Mouse (Mus musculus): ENCODE data around the gene Gstp1. TPM values are rescaled to one million over a fixed set of nuclear protein-coding genes. Genes with fewer than 3 reads are reported as not detected.
"Not testable (repeated sequence)": the region's sequence is repeated elsewhere in the genome, so short reads cannot be mapped to it uniquely, and the experiment has no call there.

The Gstp1 gene
- total and polyA plus RNA-seq, 3 experiments: 46.2 to 86.5 (median 64.2) TPM

DNA sequence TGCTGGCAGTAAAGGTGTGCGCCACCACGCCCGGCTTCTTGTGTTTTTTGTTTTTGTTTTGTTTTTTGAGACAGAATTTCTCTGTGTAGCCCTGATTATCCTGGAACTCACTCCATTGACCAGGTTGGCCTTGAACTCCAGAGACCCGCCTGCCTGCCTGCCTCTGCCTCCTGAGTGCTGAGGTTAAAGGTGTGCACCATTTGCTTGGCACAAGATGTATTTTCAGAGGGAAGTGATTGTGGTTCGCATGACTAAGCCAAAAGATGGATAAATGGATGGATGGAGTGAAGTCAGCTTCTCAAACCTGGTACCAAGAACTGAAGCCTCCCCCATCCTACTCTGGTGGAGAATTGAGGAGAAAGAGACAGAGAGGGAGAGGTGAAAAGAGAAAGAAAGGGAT is 16.8 kb upstream of the Gstp1 start:
- TF ChIP-seq CTCF (IDR thresholded peaks at IDR 0.05; ENCODE audit: low read depth, low read length) (no peak), GATA2 (IDR thresholded peaks at IDR 0.05; ENCODE audit: borderline replicate concordance, low read depth, low read length) (no peak), GATA1 (IDR thresholded peaks at IDR 0.05; ENCODE audit: borderline replicate concordance, low read length) (no peak), TAL1 (conservative IDR thresholded peaks at IDR 0.05; ENCODE audit: low read depth, low read length) (no peak), POLR2AphosphoS5 (IDR thresholded peaks at IDR 0.05; ENCODE audit: insufficient replicate concordance, low read depth, low read length) (no peak)
- no peak for ATAC-seq (ENCODE audit: extremely low read depth, insufficient number of reproducible peaks, low FRiP score, poor library complexity, severe bottlenecking)
- DNase-seq (ENCODE audit: low spot score): no peak
- no peak overlapping the region for H3K4me3 ChIP-seq (ENCODE audit: low read depth, low read length)
- H3K4me1 ChIP-seq (ENCODE audit: insufficient read depth, low read depth, low read length): peaks cover 24% of the 10 kb centered on the region
- peaks cover 6% of the 10 kb centered on the region for H3K27me3 ChIP-seq (ENCODE audit: insufficient read depth, low read length)
- H3K36me3 ChIP-seq (replicated peaks): peaks cover 12% of the 10 kb centered on the region
- peaks cover 5% of the 10 kb centered on the region for H3K9me3 ChIP-seq (replicated peaks)

DNA sequence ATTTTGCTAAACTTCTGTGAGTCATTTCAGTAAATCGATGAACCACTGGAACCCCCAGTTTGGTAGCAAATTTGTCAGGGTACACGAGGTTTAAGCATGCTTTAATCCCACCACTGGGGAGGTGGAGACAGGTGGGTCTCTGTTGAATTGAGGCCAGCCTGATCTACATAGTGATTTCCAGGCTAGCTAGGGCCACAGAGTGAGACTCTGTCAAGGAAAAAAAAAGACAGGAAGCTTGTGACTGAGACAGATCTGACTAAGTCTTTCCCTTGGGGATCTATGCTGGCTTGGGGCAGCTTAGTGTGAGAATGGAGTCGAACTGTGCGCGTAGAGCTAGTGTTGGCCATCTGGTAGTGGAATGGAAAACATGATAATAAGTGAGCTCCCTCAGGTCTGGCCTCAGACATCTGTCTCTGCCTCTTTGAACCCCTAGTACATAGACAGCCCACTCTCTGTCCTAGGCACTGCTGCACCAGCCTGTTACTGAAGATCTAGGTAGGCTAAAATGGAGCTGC is 14.8 kb upstream of the Gstp1 start:
- TF ChIP-seq GATA2 (IDR thresholded peaks at IDR 0.05; ENCODE audit: borderline replicate concordance, low read depth, low read length): no peak
- no peak for TF ChIP-seq POLR2AphosphoS5 (IDR thresholded peaks at IDR 0.05; ENCODE audit: insufficient replicate concordance, low read depth, low read length)
- no peak for TF ChIP-seq CTCF (IDR thresholded peaks at IDR 0.05; ENCODE audit: low read depth, low read length)
- TF ChIP-seq GATA1 (IDR thresholded peaks at IDR 0.05; ENCODE audit: borderline replicate concordance, low read length): no peak
- no peak for TF ChIP-seq TAL1 (conservative IDR thresholded peaks at IDR 0.05; ENCODE audit: low read depth, low read length)
- H3K9me3 ChIP-seq (replicated peaks): peaks cover 5% of the 10 kb centered on the region
- H3K4me1 ChIP-seq (ENCODE audit: insufficient read depth, low read depth, low read length): peaks cover 4% of the 10 kb centered on the region; the same call in 1 of the 2 replicates
- H3K27me3 ChIP-seq (ENCODE audit: insufficient read depth, low read length): peaks cover 7% of the 10 kb centered on the region
- ATAC-seq (ENCODE audit: extremely low read depth, insufficient number of reproducible peaks, low FRiP score, poor library complexity, severe bottlenecking) (no peak), DNase-seq (ENCODE audit: low spot score) (no peak)
- peaks cover 8% of the 10 kb centered on the region for H3K36me3 ChIP-seq (replicated peaks)
- no peak overlapping the region for H3K4me3 ChIP-seq (ENCODE audit: low read depth, low read length)

DNA sequence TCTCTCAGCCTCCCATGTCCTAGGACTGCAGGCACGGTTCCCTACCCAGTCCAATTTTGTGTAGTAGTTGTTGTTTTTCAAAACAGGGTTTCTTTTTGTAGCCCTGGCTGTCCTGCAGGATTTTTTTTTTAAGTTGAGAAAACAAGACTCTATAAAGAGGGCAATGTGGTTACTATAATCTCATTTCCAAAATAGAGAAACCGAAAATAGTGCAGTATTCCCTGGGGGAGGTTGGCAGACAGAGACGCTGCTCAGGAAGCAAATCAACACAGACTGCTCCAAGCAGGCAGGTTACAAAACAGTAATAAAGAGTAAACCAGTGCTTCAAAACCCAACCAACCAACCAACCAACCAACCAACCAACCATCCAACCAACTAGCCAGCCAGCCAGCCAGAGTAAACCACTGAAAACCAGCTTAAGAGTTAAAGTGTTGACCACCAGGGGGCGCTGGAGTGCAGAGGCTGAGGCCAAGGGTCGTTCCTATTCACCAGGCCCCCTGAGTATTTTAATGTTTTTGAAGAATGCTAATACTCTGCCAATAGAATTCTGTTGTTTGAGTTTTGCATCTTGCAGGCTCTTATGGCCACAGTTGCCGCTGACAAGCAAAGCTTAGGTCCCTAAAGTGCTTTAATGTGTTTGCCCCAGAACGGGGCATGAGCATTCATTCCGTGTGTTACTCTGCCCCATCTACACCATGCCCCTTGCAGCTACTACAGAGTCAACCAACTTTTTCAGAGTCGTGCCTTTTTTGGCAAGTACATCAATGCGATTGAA is 14.1 kb upstream of the Gstp1 start:
- Histone ChIP-seq H3K27me3 (ENCODE audit: insufficient read depth, low read length) (peaks cover 7% of the 10 kb centered on the region), H3K4me3 (ENCODE audit: low read depth, low read length) (no peak overlapping the region), H3K36me3 (replicated peaks) (peaks cover 5% of the 10 kb centered on the region), H3K9me3 (replicated peaks) (peaks cover 5% of the 10 kb centered on the region), H3K4me1 (ENCODE audit: insufficient read depth, low read depth, low read length) (peaks cover 7% of the 10 kb centered on the region)
- TF ChIP-seq TAL1 (conservative IDR thresholded peaks at IDR 0.05; ENCODE audit: low read depth, low read length) (no peak), CTCF (IDR thresholded peaks at IDR 0.05; ENCODE audit: low read depth, low read length) (peak; percentile 62)
- DNase-seq (ENCODE audit: low spot score): no peak
- ATAC-seq (ENCODE audit: extremely low read depth, insufficient number of reproducible peaks, low FRiP score, poor library complexity, severe bottlenecking): no peak

DNA sequence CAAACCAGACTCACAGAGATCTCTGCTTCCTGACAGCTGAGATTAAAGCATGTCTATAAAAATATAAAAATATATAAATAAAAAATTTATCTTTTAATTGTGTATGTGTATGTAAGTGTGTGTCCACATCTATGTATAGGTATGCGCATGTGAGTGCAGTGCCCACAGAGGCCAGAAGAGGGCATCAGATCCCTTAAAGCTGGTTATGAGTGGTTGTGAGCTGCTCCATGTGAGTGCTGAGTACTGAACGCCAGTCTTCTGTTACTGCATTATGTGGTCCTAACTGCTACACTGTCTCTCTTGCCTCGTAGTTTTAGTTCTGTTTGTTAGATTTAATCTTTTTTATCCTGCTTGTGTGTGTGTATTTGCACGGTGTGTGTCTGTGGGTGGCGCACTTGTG is 13.2 kb upstream of the Gstp1 start:
- no peak for DNase-seq (ENCODE audit: low spot score)
- Histone ChIP-seq H3K27me3 (ENCODE audit: insufficient read depth, low read length) (peaks cover 7% of the 10 kb centered on the region), H3K4me1 (ENCODE audit: insufficient read depth, low read depth, low read length) (peaks cover 7% of the 10 kb centered on the region; the same call in 1 of the 2 replicates), H3K4me3 (ENCODE audit: low read depth, low read length) (no peak overlapping the region), H3K36me3 (replicated peaks) (peaks cover 2% of the 10 kb centered on the region), H3K9me3 (replicated peaks) (peaks cover 8% of the 10 kb centered on the region)
- no peak for ATAC-seq (ENCODE audit: extremely low read depth, insufficient number of reproducible peaks, low FRiP score, poor library complexity, severe bottlenecking)
- TF ChIP-seq CTCF (IDR thresholded peaks at IDR 0.05; ENCODE audit: low read depth, low read length): no peak
- TF ChIP-seq GATA2 (IDR thresholded peaks at IDR 0.05; ENCODE audit: borderline replicate concordance, low read depth, low read length): no peak
- TF ChIP-seq TAL1 (conservative IDR thresholded peaks at IDR 0.05; ENCODE audit: low read depth, low read length): no peak
- TF ChIP-seq POLR2AphosphoS5 (IDR thresholded peaks at IDR 0.05; ENCODE audit: insufficient replicate concordance, low read depth, low read length): no peak
- no peak for TF ChIP-seq GATA1 (IDR thresholded peaks at IDR 0.05; ENCODE audit: borderline replicate concordance, low read length)

DNA sequence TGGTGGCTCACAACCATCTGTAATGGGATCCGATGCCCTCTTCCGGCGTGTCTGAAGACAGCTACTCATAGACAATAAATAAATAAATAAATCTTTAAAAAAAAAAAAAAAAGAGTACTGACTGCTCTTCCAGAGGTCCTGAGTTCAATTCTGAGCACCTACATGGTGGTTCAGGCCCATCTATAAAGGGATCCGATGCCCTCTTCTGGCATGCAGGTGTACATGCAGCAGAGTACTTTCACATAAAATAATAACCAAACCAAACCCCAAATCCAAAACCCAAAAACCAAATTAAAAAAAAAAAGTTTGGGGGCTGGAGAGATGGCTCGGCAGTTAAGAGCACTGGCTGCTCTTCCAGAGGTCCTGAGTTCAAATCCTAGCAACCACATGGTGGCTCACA is 11.3 kb upstream of the Gstp1 start:
- not testable (repeated sequence) for H3K27me3 ChIP-seq (ENCODE audit: insufficient read depth, low read length); DNase-seq (ENCODE audit: low spot score); H3K36me3 ChIP-seq (replicated peaks); H3K4me3 ChIP-seq (ENCODE audit: low read depth, low read length); ATAC-seq (ENCODE audit: extremely low read depth, insufficient number of reproducible peaks, low FRiP score, poor library complexity, severe bottlenecking)
- Histone ChIP-seq H3K4me1 (ENCODE audit: insufficient read depth, low read depth, low read length) (peaks cover 12% of the 10 kb centered on the region; the same call in 1 of the 2 replicates), H3K9me3 (replicated peaks) (peaks cover 23% of the 10 kb centered on the region)

DNA sequence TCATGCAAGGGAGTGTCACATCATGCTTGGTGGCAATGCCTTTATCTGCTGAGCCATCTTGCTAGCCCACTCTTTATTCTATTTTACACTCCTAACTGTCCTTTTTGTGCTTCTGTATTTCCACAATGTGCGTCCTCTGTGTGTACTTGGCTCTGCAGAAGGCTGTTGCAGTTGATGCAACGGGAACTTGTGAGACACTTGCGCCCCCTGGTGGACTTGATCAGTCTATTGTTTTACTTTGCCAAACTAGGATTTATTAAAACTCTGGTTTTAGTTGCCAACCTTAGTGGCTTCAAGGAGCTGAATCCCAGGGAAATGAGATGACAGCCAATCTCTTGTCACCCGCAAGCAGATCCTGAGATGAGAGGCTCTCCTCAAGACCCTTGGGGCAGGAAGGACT is 10.1 kb upstream of the Gstp1 start:
- TF ChIP-seq CTCF (IDR thresholded peaks at IDR 0.05; ENCODE audit: low read depth, low read length) (no peak; the same call in 1 of the 2 replicates), GATA2 (IDR thresholded peaks at IDR 0.05; ENCODE audit: borderline replicate concordance, low read depth, low read length) (no peak), GATA1 (IDR thresholded peaks at IDR 0.05; ENCODE audit: borderline replicate concordance, low read length) (no peak), POLR2AphosphoS5 (IDR thresholded peaks at IDR 0.05; ENCODE audit: insufficient replicate concordance, low read depth, low read length) (no peak), TAL1 (conservative IDR thresholded peaks at IDR 0.05; ENCODE audit: low read depth, low read length) (no peak)
- H3K4me3 ChIP-seq (ENCODE audit: low read depth, low read length): no peak overlapping the region
- peaks cover 4% of the 10 kb centered on the region for H3K27me3 ChIP-seq (ENCODE audit: insufficient read depth, low read length)
- H3K36me3 ChIP-seq (replicated peaks): no peaks in the 10 kb centered on the region
- DNase-seq (ENCODE audit: low spot score) (peak; percentile 38), ATAC-seq (ENCODE audit: extremely low read depth, insufficient number of reproducible peaks, low FRiP score, poor library complexity, severe bottlenecking) (no peak)
- H3K4me1 ChIP-seq (ENCODE audit: insufficient read depth, low read depth, low read length): peaks cover 19% of the 10 kb centered on the region
- peaks cover 31% of the 10 kb centered on the region for H3K9me3 ChIP-seq (replicated peaks)
